Mouse (Mus musculus) Patski (cell line): ENCODE measurements around the gene Cryzl2. TPM values are rescaled to one million over a fixed set of nuclear protein-coding genes. Genes with fewer than 3 reads are reported as not detected.

ENCODE experiments used
- ATAC-seq: fragments of 100-300 bp; one replicate; pipeline ENCODE4 v1.8.0; 2021
- CTCF ChIA-PET: fragments of 350-600 bp; sonication (Branson Sonifier 250); formaldehyde crosslinking; loops from one replicate; lab custom pipeline; 2022; ENCODE audit warnings: inconsistent platforms; lab: Charles Lee
- POLR2A ChIA-PET: fragments of 350-600 bp; sonication (Branson Sonifier 250); formaldehyde crosslinking; loops from one replicate; lab custom pipeline; 2022; ENCODE audit warnings: antibody characterized with exemption, inconsistent platforms; lab: Charles Lee
- DNase-seq: peaks from one replicate; pipeline ENCODE4 v3.0.0-alpha.2; 2011; ENCODE audit warnings: low read depth, low spot score
- H3K27me3 ChIP-seq: fragments of 371-371 bp; one replicate; pipeline ENCODE4 v1.5.1; 2021
- CTCF ChIP-seq: fragments of 100-300 bp; IDR thresholded peaks from one replicate; pipeline ENCODE4 v1.5.1; 2021
- in situ Hi-C: fragments of 300-500 bp; cut with MboI; formaldehyde crosslinking; loops from 3 replicates; pipeline ENCODE4 v1.11.1; 2018; ENCODE audit warnings: low pct_unique_long_range_greater_than_20kb, mixed read lengths
- polyA plus RNA-seq: library from polyadenylated mRNA; unstranded; gene quantifications from one replicate; pipeline ENCODE4 v1.2.3, GENCODE M21; 2021

Cryzl2 gene
- polyA plus RNA-seq, 1 experiment from 2014 or later, result not detected

DNA sequence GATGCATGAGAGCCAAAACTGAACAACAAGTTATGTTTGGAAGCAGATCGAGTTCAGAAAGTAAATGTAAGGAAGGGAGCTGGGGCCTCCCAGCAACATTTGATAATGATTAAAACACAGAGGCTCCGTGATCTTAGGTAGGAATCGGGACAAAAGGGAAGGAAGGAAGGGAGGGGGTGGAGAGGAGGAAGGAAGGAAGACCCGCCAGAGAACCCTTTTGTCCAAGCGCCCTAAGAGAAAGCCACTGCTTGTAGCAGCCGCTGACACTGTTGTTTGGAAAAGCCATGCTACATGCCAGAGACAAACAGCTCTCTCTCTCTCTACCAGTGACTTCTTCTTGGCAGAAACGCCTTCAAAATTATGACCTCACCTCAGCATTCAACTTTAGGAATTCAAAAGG, 40.5 kb upstream of the Cryzl2 start:
- no peak for TF ChIP-seq CTCF
- no peak for ATAC-seq
- ChIA-PET CTCF (interaction anchor here (2.0 kb wide), 1 partner anchor 119 kb away, joined by 4 read pairs; no protein-coding TSS in a partner anchor), POLR2A (no interaction called here)
- DNase-seq, result no peak
- in situ Hi-C loops, result no loop called here
- no peaks in the 10 kb centered on the region for H3K27me3 ChIP-seq

DNA sequence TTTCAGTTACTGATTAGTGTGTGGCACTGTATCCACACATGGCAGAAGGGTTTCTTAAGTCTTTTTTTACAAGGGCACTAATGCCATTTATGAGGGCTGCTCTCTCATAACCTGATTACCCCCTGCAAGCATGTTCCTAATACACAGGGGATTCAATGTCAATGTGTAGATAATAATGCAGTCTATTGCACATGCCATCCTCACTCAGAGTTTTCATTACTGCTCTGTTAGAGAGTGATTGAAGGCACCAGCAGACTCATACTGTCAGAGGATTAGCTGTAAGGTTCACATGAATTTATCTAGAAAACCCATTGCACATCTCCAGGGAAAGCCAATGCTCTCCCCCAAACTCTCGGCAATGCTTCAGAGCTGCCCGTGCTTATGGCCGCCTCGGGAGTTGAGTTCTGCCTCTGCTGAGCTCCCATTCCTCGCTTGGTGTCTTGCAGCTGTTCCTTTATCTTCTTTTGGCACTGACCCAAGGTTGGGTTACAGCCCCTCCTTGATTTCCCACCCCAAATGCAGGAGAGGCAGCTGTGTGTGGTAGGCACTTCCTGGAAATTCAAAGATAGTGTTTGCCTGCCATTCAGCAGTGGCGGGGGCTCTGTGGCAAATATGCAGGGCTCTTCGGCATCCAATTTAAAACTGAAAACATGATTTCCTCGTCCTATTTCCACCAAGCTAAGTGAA, 32.5 kb upstream of the Cryzl2 start:
- TF ChIP-seq CTCF, result no peak
- POLR2A ChIA-PET, result no interaction called here
- no peak for ATAC-seq
- H3K27me3 ChIP-seq, result no peaks in the 10 kb centered on the region
- in situ Hi-C loops, result no loop called here
- no peak for DNase-seq
- CTCF ChIA-PET, result interaction anchor here (1.0 to 2.4 kb wide), 2 partner anchors 18 to 126 kb away, joined by 3 to 9 read pairs; no protein-coding TSS in a partner anchor

- POLR2A ChIA-PET, result no interaction called here
- DNase-seq (no peak), ATAC-seq (no peak)
- no peaks in the 10 kb centered on the region for H3K27me3 ChIP-seq
- CTCF ChIA-PET, result interaction anchor here (1.5 kb wide), 1 partner anchor 17 kb away, joined by 3 read pairs; no protein-coding TSS in a partner anchor
- no peak for TF ChIP-seq CTCF
- in situ Hi-C loops, result no loop called here
These were observed 31.4 kb upstream of the Cryzl2 start for GRCm38 (mm10) chr1:157426933-157427332.

- in situ Hi-C loops, result no loop called here
- H3K27me3 ChIP-seq, result no peaks in the 10 kb centered on the region
- ATAC-seq, result no peak
- ChIA-PET POLR2A (no interaction called here), CTCF (interaction anchor here (1.5 kb wide), 1 partner anchor 16 kb away, joined by 3 read pairs; no protein-coding TSS in a partner anchor)
- DNase-seq, result no peak
- TF ChIP-seq CTCF, result no peak
These were observed 30.8 kb upstream of the Cryzl2 start for GRCm38 (mm10) chr1:157427604-157428003.

DNA sequence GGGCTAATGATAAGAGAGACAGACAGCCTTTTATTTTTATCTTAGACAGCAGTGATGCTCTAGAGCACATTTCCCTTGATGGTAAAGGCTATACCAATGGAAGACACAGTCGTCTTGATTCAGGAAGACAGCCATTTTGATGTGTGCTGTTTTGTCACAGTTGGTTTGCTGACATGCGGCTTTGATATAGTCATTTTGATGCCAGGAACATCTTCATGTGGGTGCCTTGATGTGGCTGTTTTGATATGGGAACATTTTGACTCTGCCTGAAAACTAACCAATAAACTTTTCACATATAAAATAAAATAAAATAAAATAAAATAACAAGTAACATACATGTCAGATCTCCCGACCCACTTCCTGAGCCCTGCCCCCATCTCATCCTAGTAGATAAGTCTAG, 30.0 kb upstream of the Cryzl2 start:
- CTCF ChIA-PET, result interaction anchor here (1.5 kb wide), 1 partner anchor 16 kb away, joined by 3 read pairs; no protein-coding TSS in a partner anchor
- no peak for ATAC-seq
- in situ Hi-C loops, result no loop called here

DNA sequence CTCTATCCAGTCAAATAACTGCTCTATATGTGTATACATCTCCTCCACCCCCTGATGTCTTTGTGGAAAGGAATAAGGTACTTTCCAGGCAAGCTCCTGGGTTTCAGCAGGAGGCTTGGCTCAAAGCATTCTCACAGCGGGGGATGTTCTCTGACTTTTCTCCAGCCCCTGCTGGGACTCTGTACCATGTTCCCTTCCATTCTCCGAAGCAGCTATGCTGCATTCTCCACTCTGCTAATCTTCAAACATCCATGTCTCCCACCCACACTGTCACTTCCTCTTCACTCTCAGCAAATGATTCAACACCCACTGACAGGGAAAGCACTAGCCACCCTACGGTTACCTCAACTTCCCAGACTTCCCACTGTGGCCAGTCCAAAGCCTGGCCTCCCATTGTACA, 25.1 kb upstream of the Cryzl2 start:
- no peaks in the 10 kb centered on the region for H3K27me3 ChIP-seq
- POLR2A ChIA-PET, result no interaction called here
- in situ Hi-C loops, result no loop called here
- DNase-seq (no peak), ATAC-seq (no peak)
- no peak for TF ChIP-seq CTCF
- CTCF ChIA-PET, result interaction anchor here (1.0 to 1.4 kb wide), 3 partner anchors 9 to 89 kb away, joined by 3 read pairs; no protein-coding TSS in a partner anchor

More for the DNA sequence above, 30.0 kb upstream of the Cryzl2 start:
- TF ChIP-seq CTCF, result no peak
- DNase-seq, result no peak
- POLR2A ChIA-PET, result no interaction called here
- no peaks in the 10 kb centered on the region for H3K27me3 ChIP-seq

DNA sequence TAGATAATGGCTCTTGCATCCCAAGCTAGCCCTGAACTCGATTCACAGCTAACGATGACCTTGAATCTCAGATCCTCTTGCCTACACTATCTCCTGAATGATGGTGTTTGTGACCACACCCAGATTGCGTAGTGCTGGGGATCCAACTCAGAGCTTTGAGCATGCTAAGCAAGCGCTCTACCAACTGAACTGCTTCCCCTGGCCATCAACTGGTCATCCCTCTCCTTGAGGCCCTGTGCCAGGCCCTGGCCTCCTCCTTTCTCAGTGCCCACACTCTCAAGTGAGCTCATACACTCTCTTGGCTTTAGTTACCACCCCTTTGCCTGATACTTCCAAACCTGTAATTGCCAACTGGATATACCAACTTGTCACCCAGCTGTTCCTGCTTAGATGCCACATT, 24.0 kb upstream of the Cryzl2 start:
- no peak for TF ChIP-seq CTCF
- in situ Hi-C loops, result no loop called here
- H3K27me3 ChIP-seq, result no peaks in the 10 kb centered on the region
- DNase-seq (no peak), ATAC-seq (no peak)
- ChIA-PET CTCF (no interaction called here), POLR2A (no interaction called here)

DNA sequence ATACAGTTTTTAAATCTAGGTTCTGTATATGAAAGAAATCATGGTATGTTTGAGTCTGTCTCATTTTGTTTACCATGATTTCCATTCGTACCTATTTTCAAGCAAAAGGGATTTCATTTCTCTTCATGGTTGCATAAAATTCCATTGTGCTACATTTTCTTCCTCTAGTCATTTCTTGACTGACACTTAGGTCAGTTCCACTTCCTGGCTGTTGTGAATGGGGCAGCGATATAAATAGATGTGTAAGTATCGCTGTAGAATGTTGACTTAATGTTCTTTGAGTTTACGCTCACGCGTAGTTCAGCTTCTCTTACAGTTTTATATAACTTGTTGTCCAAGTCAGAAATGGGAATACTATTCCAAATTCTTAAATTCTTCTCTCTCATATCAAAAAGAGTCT, 22.5 kb upstream of the Cryzl2 start:
- in situ Hi-C loops, result no loop called here
- no peaks in the 10 kb centered on the region for H3K27me3 ChIP-seq
- ATAC-seq (no peak), DNase-seq (no peak)
- ChIA-PET POLR2A (no interaction called here), CTCF (no interaction called here)
- no peak for TF ChIP-seq CTCF

DNA sequence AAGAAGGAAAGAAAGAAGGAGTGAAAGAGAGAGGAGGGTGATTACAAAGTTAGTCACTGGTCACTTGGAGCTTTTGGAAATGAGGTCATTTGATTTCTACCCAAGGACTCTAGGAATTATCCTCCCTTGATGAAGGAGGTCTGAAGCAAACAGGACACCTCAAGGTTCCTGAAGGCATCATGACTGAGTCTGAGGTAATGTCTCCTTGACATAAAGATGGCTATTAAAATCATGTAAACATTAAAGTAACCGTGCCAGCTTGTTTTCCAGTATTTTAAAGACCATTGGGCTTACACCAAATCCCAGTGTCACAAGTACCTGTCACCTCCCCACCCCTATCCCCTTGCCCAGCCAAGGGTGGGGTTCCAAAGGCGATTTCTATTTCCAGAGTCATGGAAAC, 20.1 kb upstream of the Cryzl2 start:
- CTCF ChIA-PET, result no interaction called here

DNA sequence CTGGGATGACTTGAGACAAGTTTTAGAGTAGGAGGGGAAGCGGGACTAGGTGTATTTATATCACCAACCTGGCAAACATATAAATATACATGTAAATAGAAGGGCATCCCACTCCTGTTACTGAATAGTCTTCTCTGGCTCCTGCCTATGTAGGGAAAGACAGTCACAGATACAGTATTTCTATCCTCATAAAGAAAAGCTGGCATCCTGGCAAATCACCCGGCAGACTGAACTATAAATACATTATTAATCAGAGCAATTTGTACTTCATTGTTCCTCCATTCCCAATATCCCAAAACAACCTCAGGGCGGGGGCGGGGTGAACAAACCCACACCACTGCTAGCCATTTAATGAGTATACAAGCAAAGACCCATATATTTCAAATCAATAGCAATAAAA, 19.3 kb upstream of the Cryzl2 start:
- in situ Hi-C loops, result no loop called here
- ATAC-seq, result no peak
- H3K27me3 ChIP-seq, result no peaks in the 10 kb centered on the region
- POLR2A ChIA-PET, result no interaction called here
- no peak for DNase-seq
- CTCF ChIA-PET, result no interaction called here
- no peak for TF ChIP-seq CTCF

More for the DNA sequence above, 20.1 kb upstream of the Cryzl2 start:
- TF ChIP-seq CTCF, result no peak
- POLR2A ChIA-PET, result no interaction called here
- no peaks in the 10 kb centered on the region for H3K27me3 ChIP-seq
- ATAC-seq (no peak), DNase-seq (no peak)
- in situ Hi-C loops, result no loop called here

- CTCF ChIA-PET, result interaction anchor here (1.0 to 1.6 kb wide), 3 partner anchors 10 to 96 kb away, joined by 3 to 6 read pairs (median 4); no protein-coding TSS in a partner anchor
- POLR2A ChIA-PET, result no interaction called here
These were observed 18.3 kb upstream of the Cryzl2 start for GRCm38 (mm10) chr1:157439973-157440641.

More at GRCm38 (mm10) chr1:157439973-157440641, 18.3 kb upstream of the Cryzl2 start:
- ATAC-seq (no peak), DNase-seq (no peak)
- TF ChIP-seq CTCF, result no peak
- no peaks in the 10 kb centered on the region for H3K27me3 ChIP-seq
- in situ Hi-C loops, result loop anchor here (10.0 kb wide), 1 partner anchor 145 kb away; no protein-coding TSS in a partner anchor
